Mouse (Mus musculus) heart, adult 2 months (tissue): ENCODE measurements around the gene Csmd2.

Experiments
- CTCF ChIP-seq: fragments of 200-600 bp; IDR thresholded peaks from 2 replicates; pipeline ENCODE4 v1.8.1; 2022; ENCODE audit warnings: antibody characterized with exemption, mild to moderate bottlenecking, moderate library complexity
- EP300 ChIP-seq: fragments of 200-500 bp; IDR thresholded peaks from 2 replicates; pipeline ENCODE4 v1.6.1; 2011; ENCODE audit warnings: low read depth, low read length, control low read depth; ENCODE audit not compliant: insufficient read depth
- POLR2A ChIP-seq: fragments of 200-500 bp; IDR thresholded peaks from 2 replicates; pipeline ENCODE4 v1.6.1; 2011; ENCODE audit warnings: mild to moderate bottlenecking, low read depth, low read length, control low read depth; ENCODE audit not compliant: insufficient read depth

DNA sequence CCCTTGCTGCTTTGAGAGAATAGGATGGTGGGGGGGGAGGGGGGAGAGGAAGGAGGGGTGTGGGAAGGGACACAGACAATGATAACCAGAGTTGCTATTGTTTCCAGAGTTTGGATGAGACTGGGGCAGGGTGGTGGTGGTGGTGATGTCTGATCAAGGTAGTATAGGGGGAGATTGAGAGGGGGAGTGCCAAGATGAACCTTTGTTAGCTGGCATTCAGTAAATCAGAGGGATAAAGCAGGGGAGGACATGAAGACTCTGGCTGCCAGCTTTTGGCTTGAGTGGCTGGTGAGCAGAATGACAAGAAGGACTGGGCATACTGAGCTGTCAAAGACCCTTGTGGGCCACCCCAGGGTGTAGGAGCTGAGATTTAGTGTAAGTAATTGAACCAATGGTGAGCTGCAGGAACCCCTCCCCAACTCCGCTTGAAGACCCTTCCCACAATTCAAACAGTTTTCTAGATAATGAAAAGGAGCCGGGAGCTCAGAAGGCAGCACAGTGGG is 254.2 kb downstream of the Csmd2 start:
- TF ChIP-seq POLR2A (no peak), CTCF (no peak), EP300 (no peak)
